Mouse (Mus musculus) intestine, embryonic 16.5 days (tissue): ENCODE results near the gene Sh3glb1. TPM values are rescaled to one million over a fixed set of nuclear protein-coding genes. Genes with fewer than 3 reads are reported as not detected.
"Not testable (repeated sequence)": the region's sequence is repeated elsewhere in the genome, so short reads cannot be mapped to it uniquely, and the experiment has no call there.

Source experiments
- ATAC-seq: fragments of 200-750 bp; cut with Nextera tagmentation; 2 replicates; pipeline ENCODE4 v1.8.0; 2017; ENCODE audit warnings: moderate TSS enrichment, moderate library complexity
- H3K27ac ChIP-seq: fragments of 300-500 bp; sonication (generic); 2 replicates; pipeline ENCODE4 v1.5.1; 2014; ENCODE audit warnings: mild to moderate bottlenecking, low read length
- H3K27me3 ChIP-seq: fragments of 300-500 bp; sonication (generic); replicated peaks from 2 replicates; pipeline ENCODE4 v1.6.1; 2014; ENCODE audit warnings: low read length, control low read depth, mixed read lengths; ENCODE audit not compliant: control insufficient read depth, insufficient read depth
- H3K36me3 ChIP-seq: fragments of 300-500 bp; sonication (generic); 2 replicates; pipeline ENCODE4 v1.6.1; 2014; ENCODE audit warnings: low read length, control low read depth; ENCODE audit not compliant: control insufficient read depth, insufficient read depth
- H3K4me1 ChIP-seq: fragments of 300-500 bp; sonication (generic); 2 replicates; pipeline ENCODE4 v1.6.1; 2014; ENCODE audit warnings: low read length, control low read depth, mixed read lengths; ENCODE audit not compliant: control insufficient read depth, insufficient read depth
- H3K4me2 ChIP-seq: fragments of 300-500 bp; sonication (generic); 2 replicates; pipeline ENCODE4 v1.6.1; 2014; ENCODE audit warnings: low read depth, low read length, control low read depth
- H3K4me3 ChIP-seq: fragments of 300-500 bp; sonication (generic); 2 replicates; pipeline ENCODE4 v1.5.1; 2014; ENCODE audit warnings: mild to moderate bottlenecking, low read length
- H3K9ac ChIP-seq: fragments of 300-500 bp; sonication (generic); 2 replicates; pipeline ENCODE4 v1.6.1; 2014; ENCODE audit warnings: low read depth, low read length
- H3K9me3 ChIP-seq: fragments of 300-500 bp; sonication (generic); 2 replicates; pipeline ENCODE4 v1.6.1; 2016; ENCODE audit warnings: low read length, control low read depth; ENCODE audit not compliant: control insufficient read depth
- WGBS: fragments of 180-500 bp; shearing (Covaris S2); extraction: QIAGEN DNeasy Blood & Tissue Kit; methylation state at CpG from one replicate; pipeline ENCODE4 v1.1.7; 2014; 5-methylcytosine and 5-hydroxymethylcytosine counted together
- polyA plus RNA-seq: library from polyadenylated mRNA; unstranded; fragments of >200 nt; fragmentation: Nextera tagmentation; extraction: Ambion mirVana; gene quantifications from 2 replicates; pipeline ENCODE4 v1.2.1, GENCODE M21; 2015

The Sh3glb1 gene
- polyA plus RNA-seq, 1 experiment from 2014 or later, result 77.9 TPM

- H3K27ac ChIP-seq, H3K4me2 ChIP-seq, ATAC-seq, H3K9me3 ChIP-seq, H3K27me3 ChIP-seq, H3K4me1 ChIP-seq, H3K36me3 ChIP-seq, H3K9ac ChIP-seq, H3K4me3 ChIP-seq: not testable (repeated sequence)
- 37% methylated on average over 3 of the region's 3 CpGs for WGBS
Measured at GRCm38 (mm10) chr3:144747706-144748105, 27.6 kb upstream of the Sh3glb1 start.

GRCm38 (mm10) chr3:144738396-144738795, 18.3 kb upstream of the Sh3glb1 start:
- not testable (repeated sequence) for H3K36me3 ChIP-seq, H3K4me2 ChIP-seq, ATAC-seq, H3K4me1 ChIP-seq, H3K4me3 ChIP-seq, H3K27ac ChIP-seq, H3K9ac ChIP-seq, H3K27me3 ChIP-seq, H3K9me3 ChIP-seq
- WGBS, result 73% methylated on average over 24 of the region's 24 CpGs

GRCm38 (mm10) chr3:144736831-144737230, 16.7 kb upstream of the Sh3glb1 start:
- no peaks in the 10 kb centered on the region for H3K4me1 ChIP-seq
- H3K9ac ChIP-seq, result no peak overlapping the region
- no peak overlapping the region for H3K27ac ChIP-seq
- H3K36me3 ChIP-seq, result no peaks in the 10 kb centered on the region
- no peak overlapping the region for H3K4me2 ChIP-seq
- H3K9me3 ChIP-seq, result no peaks in the 10 kb centered on the region
- no peak overlapping the region for H3K4me3 ChIP-seq
- WGBS, result 28% methylated on average over 9 of the region's 9 CpGs
- no peak for ATAC-seq
- no peaks in the 10 kb centered on the region for H3K27me3 ChIP-seq

GRCm38 (mm10) chr3:144723455-144723854, 3.3 kb upstream of the Sh3glb1 start:
- Histone ChIP-seq H3K36me3 (no peaks in the 10 kb centered on the region), H3K4me1 (peaks cover 8% of the 10 kb centered on the region), H3K27me3 (no peaks in the 10 kb centered on the region), H3K4me3 (no peak overlapping the region), H3K4me2 (no peak overlapping the region), H3K27ac (no peak overlapping the region), H3K9me3 (no peaks in the 10 kb centered on the region), H3K9ac (no peak overlapping the region)
- ATAC-seq, result no peak
- 46% methylated on average over 4 of the region's 4 CpGs for WGBS

- not testable (repeated sequence) for H3K4me2 ChIP-seq, H3K9me3 ChIP-seq, ATAC-seq, H3K9ac ChIP-seq, H3K27me3 ChIP-seq, H3K27ac ChIP-seq, H3K4me3 ChIP-seq, H3K36me3 ChIP-seq
- peaks cover 15% of the 10 kb centered on the region for H3K4me1 ChIP-seq
- WGBS, result 73% methylated on average over 3 of the region's 3 CpGs
Measured at GRCm38 (mm10) chr3:144722566-144722965, 2.4 kb upstream of the Sh3glb1 start.

GRCm38 (mm10) chr3:144721860-144722256, 1.7 kb upstream of the Sh3glb1 start:
- no peaks in the 10 kb centered on the region for H3K9me3 ChIP-seq
- 87% methylated on average over 9 of the region's 9 CpGs for WGBS

GRCm38 (mm10) chr3:144721077-144721859, 1.1 kb upstream of the Sh3glb1 start:
- WGBS, result 80% methylated on average over 10 of the region's 10 CpGs
- H3K36me3 ChIP-seq, result no peaks in the 10 kb centered on the region
- peak overlapping the region; percentile 32 for H3K4me2 ChIP-seq
- peaks cover 18% of the 10 kb centered on the region for H3K4me1 ChIP-seq
- no peak for ATAC-seq
- H3K27ac ChIP-seq, result no peak overlapping the region
- H3K27me3 ChIP-seq, result no peaks in the 10 kb centered on the region
- H3K4me3 ChIP-seq, result peak overlapping the region; percentile 90; the same call in 1 of the 2 replicates
- H3K9ac ChIP-seq, result no peak overlapping the region
- no peaks in the 10 kb centered on the region for H3K9me3 ChIP-seq

More at GRCm38 (mm10) chr3:144721860-144722256, 1.7 kb upstream of the Sh3glb1 start:
- no peak overlapping the region for H3K27ac ChIP-seq
- peaks cover 15% of the 10 kb centered on the region for H3K4me1 ChIP-seq
- no peaks in the 10 kb centered on the region for H3K27me3 ChIP-seq
- no peak overlapping the region for H3K9ac ChIP-seq
- no peak overlapping the region for H3K4me3 ChIP-seq
- no peak for ATAC-seq
- H3K4me2 ChIP-seq, result no peak overlapping the region
- H3K36me3 ChIP-seq, result no peaks in the 10 kb centered on the region

- peak; percentile 73 for ATAC-seq
- H3K27ac ChIP-seq, result peak overlapping the region; percentile 100
- H3K4me2 ChIP-seq, result peak overlapping the region; percentile 53
- H3K4me3 ChIP-seq, result peak overlapping the region; percentile 90
- peak overlapping the region; percentile 91 for H3K9ac ChIP-seq
- H3K9me3 ChIP-seq, result no peaks in the 10 kb centered on the region
- H3K36me3 ChIP-seq, result no peaks in the 10 kb centered on the region
- peaks cover 28% of the 10 kb centered on the region for H3K4me1 ChIP-seq
- WGBS, result under 1% methylated on average over 49 of the region's 56 CpGs
- no peaks in the 10 kb centered on the region for H3K27me3 ChIP-seq
Measured at GRCm38 (mm10) chr3:144719088-144719900, 841 bp downstream of the Sh3glb1 start.

- Histone ChIP-seq H3K4me3 (peak overlapping the region; percentile 90), H3K4me1 (peaks cover 31% of the 10 kb centered on the region), H3K27ac (peak overlapping the region; percentile 100), H3K4me2 (peak overlapping the region; percentile 53), H3K9me3 (no peaks in the 10 kb centered on the region), H3K9ac (peak overlapping the region; percentile 91), H3K27me3 (no peaks in the 10 kb centered on the region), H3K36me3 (no peaks in the 10 kb centered on the region)
- ATAC-seq, result no peak
- 12% methylated on average over 7 of the region's 7 CpGs for WGBS
Measured at GRCm38 (mm10) chr3:144718706-144719087, 1.4 kb downstream of the Sh3glb1 start.
